8 mouse cellular contexts compared by ENCODE assay signal in the genomic region with DNA sequence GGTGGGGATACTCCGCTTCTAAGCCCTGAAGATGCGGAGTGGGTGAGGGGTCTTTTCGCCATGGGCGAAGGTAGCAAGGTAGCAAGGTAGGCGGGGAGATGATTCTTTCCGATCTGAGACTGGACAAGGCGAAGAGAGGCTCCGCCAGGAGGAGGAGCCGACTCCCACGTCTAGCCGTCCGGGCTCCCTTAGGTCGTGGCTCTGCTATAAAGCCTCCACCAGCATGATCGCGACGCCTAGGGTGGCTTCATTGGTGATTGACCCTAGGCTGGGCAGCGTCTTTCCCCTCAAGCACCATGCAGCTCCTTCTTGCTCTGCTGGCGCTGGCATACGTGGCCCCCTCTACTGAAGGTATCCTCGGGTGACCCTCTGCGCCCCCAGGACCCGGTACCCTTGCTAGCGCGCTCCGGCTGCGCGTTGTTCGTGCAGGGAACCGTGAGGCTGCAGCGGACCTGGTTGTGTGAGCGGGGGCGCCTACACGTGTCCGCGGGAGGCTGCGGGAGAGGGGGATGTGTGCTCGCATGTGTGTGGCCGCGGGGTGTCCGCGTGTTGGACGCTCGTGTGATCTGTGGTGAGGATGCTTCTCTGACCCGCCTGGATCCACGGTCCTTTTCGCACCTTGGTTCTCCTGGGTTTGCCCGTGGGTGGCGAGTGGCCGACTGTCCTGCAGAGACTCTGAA. TPM values are rescaled to one million over a fixed set of nuclear protein-coding genes. Genes with fewer than 3 reads are reported as not detected.
DNase-seq lines count a peak whose midpoint lies in the region; ATAC-seq lines count a peak whose summit lies in the region.

A gene (plus strand): TSS at position 196 of the 680 bp plus-strand sequence.

- H3K4me3 ChIP-seq in forebrain, embryonic 13.5 days: peak within 1 kb of the TSS; percentile 35
- H3K4me3 ChIP-seq in hindbrain, embryonic 13.5 days: peak within 1 kb of the TSS; percentile 39

- WGBS in forebrain, embryonic 13.5 days: under 1% methylated on average over 49 of the region's 49 CpGs
- WGBS in hindbrain, embryonic 13.5 days: 2% methylated on average over 49 of the region's 49 CpGs

- peak within 1 kb of the TSS; percentile 59 for H3K4me2 ChIP-seq in forebrain, embryonic 13.5 days
- H3K4me2 ChIP-seq in hindbrain, embryonic 13.5 days: peak within 1 kb of the TSS; percentile 64

- H3K36me3 ChIP-seq in forebrain, embryonic 13.5 days (ENCODE audit: poor library complexity, severe bottlenecking): no peaks in the 10 kb centered on the region
- no peaks in the 10 kb centered on the region for H3K36me3 ChIP-seq in hindbrain, embryonic 13.5 days

- H3K4me1 ChIP-seq in forebrain, embryonic 13.5 days: peaks cover 16% of the 10 kb centered on the region
- H3K4me1 ChIP-seq in hindbrain, embryonic 13.5 days (replicated peaks): peaks cover 26% of the 10 kb centered on the region

- H3K9ac ChIP-seq in forebrain, embryonic 13.5 days: peak within 1 kb of the TSS; percentile 50
- H3K9ac ChIP-seq in hindbrain, embryonic 13.5 days: peak within 1 kb of the TSS; percentile 62

- no peaks in the 10 kb centered on the region for H3K9me3 ChIP-seq in forebrain, embryonic 13.5 days (replicated peaks)
- no peaks in the 10 kb centered on the region for H3K9me3 ChIP-seq in hindbrain, embryonic 13.5 days

- DNase-seq in thymus, postnatal 0 days (ENCODE audit: low spot score): no peak
- no peak for DNase-seq in thymus, postnatal 10 days (ENCODE audit: low spot score in 2 of 2)
- no peak for DNase-seq in layer of hippocampus, postnatal 25 days (ENCODE audit: extremely low spot score in 1 of 2, low spot score in 1 of 2)
- DNase-seq in lung, postnatal 4 days: peak; percentile 33
- no peak for DNase-seq in B cell, adult 2 months
- DNase-seq in thymus, postnatal 36 days: no peak

- no peak for ATAC-seq in forebrain, embryonic 13.5 days
- ATAC-seq in hindbrain, embryonic 13.5 days (ENCODE audit: low FRiP score): no peak; the same call in 1 of the 2 replicates

- no peak within 1 kb of the TSS for H3K27ac ChIP-seq in forebrain, embryonic 13.5 days
- H3K27ac ChIP-seq in hindbrain, embryonic 13.5 days: no peak within 1 kb of the TSS

- H3K27me3 ChIP-seq in forebrain, embryonic 13.5 days: peaks cover 52% of the 10 kb centered on the region
- H3K27me3 ChIP-seq in hindbrain, embryonic 13.5 days: peaks cover 61% of the 10 kb centered on the region

RNA-seq across cellular contexts. Expression of the gene that starts here (rescaled TPM):
- 8.9 and 10.1 TPM in 2 replicates for polyA plus RNA-seq in thymus, postnatal 0 days (2015; fragmentation: Nextera tagmentation; extraction: Ambion mirVana)
- 1.2 and 2.0 TPM in 2 replicates for polyA plus RNA-seq in forebrain, embryonic 13.5 days (2015; fragmentation: Nextera tagmentation; extraction: Ambion mirVana)
- 5.1 and 5.2 TPM in 2 replicates for polyA plus RNA-seq in hindbrain, embryonic 13.5 days (2015; fragmentation: Nextera tagmentation; extraction: Ambion mirVana)
- total RNA-seq in layer of hippocampus, postnatal 25 days (2021): 10 to 100 TPM; 72.7 to 76.4 TPM

Comparison
In these comparisons a context has a peak if more than half of its experiments do, and no peak if none do; other contexts are left out.
1. DNase-seq: peak in lung, postnatal 4 days (2 of 2); none in thymus, postnatal 0 days (single experiment), thymus, postnatal 10 days (0 of 2), layer of hippocampus, postnatal 25 days (0 of 2), B cell, adult 2 months (0 of 2) and thymus, postnatal 36 days (0 of 2).